Mouse (Mus musculus) frontal cortex, adult 2 months (tissue): ENCODE data around the gene Tnni1. TPM values are rescaled to one million over a fixed set of nuclear protein-coding genes. Genes with fewer than 3 reads are reported as not detected.
A peak's percentile ranks its signal among the peaks of the same experiment; 100 is the strongest.

ENCODE experiments used
- DNase-seq, 2 experiments: peaks; one replicate each; pipeline ENCODE4 v3.0.0; 2022; ENCODE audit warnings: low spot score in 1 of 2; ENCODE audit errors: extremely low spot score in 1 of 2
- polyA plus RNA-seq: library from polyadenylated mRNA; depleted of rRNA; stranded (reverse); fragments of >200 nt; gene quantifications from 2 replicates; pipeline ENCODE4 v1.2.3, GENCODE M21; 2012

Tnni1 gene
- polyA plus RNA-seq, 1 experiment, result 10.5 TPM

DNA sequence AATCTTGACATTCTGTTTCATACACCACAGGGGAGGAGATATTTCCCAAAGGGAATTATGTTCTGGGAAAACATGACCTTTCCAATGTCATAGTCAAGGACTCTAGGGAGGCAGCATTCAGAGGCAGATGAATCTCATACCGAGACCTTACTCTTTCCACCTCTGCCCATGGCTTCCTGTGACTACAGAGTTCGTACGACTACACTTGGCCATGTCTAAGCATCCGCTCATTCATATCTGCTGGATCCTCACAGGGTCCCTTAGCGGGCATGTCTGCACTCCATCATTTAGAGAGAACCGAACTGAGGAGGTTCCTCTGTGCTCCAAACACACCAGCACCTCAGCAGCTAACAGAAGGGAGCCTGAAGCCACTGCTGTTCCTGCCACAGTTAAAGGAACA, 59.8 kb downstream of the Tnni1 start:
- no peak for DNase-seq

DNA sequence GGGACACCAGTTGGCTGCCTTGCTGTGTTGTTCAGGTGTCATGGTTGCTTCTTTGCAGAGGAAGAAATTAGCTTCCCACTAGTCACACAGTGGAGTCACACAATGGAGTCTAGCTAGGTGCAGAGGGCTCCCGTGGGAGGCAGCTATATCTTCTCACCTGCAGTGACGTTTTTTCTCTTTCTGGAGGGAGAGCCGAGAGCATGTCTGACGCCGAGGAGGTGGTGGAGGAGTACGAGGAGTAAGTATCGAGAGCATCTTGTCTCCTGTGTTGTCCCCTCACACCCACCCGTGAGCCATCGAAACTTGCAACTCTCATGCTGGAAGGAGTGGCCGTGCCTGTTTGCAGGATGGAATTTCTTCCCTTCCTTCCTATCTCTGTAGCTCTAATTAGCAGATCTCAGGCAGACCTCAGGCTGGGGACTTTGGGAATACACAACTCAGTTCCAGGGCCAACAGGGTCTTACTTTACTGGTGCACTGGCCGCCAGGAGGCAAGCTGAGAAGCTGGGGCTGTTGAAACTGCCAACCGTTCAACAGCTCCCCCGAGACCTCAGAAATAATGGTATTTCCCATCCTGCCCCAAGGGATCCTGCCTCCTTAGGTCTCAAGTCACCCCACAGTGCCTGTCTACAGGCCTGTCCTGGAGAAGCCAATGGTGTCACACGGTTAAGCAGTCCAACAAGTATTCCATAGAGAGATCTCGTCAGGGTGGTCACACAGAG, 61.6 kb downstream of the Tnni1 start:
- peak in 1 of 2 experiments; percentile 40 for DNase-seq

DNA sequence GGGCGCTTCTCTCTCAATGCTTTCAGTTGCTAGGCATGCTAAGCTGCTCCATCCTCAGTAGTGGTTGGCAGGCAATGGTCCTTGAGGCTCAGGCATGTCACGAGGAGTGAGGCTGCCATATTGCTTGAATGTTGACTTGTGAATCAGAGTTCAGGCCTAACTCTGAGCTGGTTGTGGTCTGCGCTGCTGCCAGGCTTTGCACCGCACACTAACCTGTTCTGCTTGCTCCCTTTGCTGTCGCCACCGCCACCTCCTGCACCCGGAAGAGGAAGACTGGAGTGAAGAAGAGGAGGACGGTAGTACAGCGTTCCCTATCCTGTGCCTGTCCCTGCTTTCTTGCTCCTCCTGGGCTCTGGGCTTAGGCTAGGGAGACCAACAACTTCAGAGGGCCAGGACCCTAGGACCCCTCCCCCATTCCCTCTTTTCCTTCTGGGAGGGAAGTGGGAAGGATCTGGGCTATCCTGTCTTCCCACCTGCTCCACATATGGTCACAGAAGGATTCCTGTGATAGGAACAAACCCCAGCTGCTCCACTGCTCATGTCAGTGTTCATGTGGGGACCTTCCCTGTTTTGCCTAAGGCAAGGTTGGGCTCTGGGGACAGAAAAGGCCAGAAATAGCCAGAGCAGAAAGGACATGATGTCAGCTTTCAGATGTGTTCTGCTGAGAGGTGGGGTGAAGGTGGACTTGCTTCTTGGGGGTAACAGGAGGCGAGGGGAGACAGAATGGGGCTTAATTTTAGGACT, 64.5 kb downstream of the Tnni1 start:
- DNase-seq, result no peak

DNA sequence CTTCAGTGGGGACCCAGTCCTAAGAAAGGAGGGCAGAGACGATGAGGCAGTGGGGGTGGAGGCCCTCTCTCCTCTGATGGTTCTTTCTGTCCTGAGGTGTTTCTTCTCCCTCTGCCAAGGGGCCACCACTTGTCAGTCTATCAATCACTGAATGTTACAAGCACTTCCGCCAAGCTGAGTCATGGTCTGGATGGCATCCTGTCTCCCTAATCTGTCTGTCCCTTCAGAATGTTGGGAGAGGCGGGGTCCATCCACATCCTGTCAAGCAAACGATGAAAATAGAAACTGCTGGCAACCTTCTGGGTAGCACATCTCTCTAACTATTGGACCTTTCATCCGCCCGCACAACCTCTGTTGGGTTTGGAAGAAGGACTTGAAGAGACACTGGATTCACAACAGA, 65.2 kb downstream of the Tnni1 start:
- DNase-seq, result no peak

DNA sequence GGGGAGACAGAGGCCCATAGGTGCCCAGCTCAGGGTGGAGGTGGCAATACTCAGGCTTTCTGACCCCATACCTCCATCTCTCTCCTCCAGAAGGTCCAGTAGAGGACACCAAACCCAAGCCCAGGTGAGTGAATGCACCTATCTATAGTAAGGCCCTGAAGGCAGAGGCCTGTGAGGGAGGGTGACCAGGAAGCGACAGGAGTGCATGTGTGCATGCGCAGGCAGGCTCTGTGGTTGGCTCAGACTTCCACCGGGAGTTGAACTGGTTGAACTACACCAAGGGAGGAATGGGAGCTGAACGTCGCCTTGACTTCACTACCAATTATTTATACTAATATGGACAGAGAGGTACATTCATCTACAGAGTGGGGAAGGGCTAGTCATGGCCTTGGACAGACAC, 67.4 kb downstream of the Tnni1 start:
- DNase-seq, result no peak

DNA sequence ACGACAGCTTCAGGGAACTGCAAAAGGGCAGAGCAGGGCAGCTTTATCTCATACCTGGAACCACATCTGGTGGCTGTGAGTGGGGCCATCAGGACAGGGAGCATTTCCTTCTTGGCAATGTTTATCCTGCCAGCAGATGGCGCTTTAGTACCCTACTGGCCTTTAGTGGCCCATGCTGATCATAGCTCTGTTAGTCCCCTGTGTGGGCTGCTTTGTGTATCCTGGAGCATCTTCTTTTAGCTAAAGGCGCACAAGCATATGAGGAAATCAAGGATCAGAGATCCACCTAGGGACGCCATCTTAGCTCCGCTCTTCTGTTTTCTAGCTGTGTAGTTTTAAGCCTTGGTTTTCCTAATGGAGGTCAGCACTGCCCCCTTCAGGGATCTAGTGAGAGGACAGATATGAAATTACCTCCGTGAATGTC, 67.9 kb downstream of the Tnni1 start:
- peak in 1 of 2 experiments; percentile 48 for DNase-seq

DNA sequence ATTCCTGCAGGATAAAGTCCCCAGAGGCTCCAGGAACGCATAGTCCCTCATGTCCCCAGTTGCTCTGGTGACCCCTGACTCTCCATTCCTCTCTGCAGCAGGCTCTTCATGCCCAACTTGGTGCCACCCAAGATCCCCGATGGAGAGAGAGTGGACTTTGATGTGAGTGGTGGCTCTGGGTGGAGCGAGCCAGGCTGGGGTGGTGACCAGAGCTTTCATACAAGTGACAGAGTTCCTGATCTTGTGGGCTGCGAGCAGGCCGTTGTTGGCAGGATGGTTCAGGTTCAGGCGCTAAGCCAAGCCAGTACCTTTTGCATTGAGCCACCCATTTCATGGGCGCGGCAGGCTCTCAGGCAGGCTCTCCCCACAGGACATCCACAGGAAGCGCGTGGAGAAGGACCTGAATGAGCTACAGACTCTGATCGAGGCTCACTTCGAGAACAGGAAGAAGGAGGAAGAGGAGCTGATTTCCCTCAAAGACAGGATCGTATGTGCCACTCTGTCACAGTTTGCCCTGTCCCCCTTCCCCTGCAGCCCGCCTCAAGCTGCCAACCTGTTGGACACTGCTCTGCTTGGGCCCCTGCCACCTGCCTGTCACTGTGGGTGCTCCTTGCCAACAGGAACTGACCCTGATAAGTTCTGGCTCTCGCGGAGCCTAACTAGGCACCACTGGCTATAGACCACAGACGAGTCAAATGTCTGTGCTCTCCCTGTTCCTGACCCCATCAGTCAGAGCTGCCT, 68.5 kb downstream of the Tnni1 start:
- DNase-seq, result no peak

DNA sequence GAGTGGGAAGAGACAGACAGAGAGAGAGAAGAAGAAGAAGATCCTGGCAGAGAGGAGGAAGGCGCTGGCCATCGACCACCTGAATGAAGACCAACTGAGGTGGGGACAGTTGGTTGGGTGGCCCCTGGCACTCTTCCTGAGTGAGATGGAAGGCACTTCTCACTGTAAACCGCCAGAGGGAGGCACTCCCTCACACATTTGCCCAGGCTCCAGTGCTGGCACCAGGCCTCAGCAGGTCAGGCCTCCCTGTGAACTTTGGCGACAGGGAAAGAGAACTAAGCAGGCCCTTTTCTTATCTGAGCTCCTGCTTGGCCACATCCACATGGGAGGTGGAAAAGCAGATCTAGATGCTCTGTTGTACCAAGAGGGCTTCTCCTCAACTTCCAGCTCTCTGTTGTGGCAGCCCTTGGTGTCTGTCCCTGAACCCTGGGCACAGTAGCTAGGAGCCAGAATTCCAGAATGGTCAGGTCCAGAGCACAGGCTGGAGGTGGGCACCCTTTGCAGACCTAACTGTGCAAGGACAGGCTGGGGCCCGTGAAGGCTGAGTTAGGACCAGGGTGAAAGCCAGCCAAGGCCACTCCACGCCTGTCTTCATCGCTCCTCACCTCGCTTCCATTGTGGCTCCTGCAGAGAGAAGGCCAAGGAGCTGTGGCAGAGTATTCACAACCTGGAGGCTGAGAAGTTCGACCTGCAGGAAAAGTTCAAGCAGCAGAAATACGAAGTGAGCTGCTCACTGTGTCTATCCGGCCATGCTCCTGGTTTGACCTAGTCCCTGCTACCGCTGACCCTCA, 71.7 kb downstream of the Tnni1 start:
- peak in 1 of 2 experiments; percentile 38 for DNase-seq

DNA sequence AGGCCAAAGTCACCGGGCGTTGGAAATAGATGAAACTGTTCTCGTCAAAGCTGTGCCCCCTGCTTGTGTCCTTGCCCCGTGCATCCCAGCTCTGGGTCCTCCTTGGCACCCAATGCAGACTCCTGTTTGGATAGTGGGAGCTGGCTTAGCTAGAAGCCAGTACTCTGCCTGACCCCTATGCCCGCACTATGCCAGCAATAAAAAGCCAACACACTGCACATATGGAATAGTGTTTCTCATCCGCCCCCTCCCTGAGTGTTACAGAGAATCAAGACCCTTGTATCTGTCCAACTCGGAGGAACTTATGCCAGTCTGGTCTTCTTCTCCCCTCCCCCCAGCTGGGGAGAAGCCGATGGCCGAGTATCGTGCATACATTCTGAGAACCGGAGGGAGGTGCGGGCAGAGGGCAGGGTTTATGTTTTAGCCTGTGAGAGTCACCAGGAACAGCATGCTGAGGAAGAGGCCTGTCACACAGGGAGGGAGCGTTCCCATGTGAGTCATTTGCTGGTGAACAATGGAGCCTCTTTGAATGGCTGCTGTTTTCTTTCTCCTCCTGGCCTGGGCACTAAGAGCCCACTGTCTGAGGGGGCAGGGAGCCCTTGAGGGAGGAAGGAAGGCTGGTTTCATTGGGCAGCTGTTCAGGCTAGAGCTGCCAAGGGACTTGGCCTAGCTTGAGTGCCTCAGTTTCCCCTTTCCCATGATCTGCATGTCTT, 73.0 kb downstream of the Tnni1 start:
- peak in 1 of 2 experiments; percentile 32 for DNase-seq

GRCm38 (mm10) chr1:135853200-135853599, 74.0 kb downstream of the Tnni1 start:
- DNase-seq, result no peak

DNA sequence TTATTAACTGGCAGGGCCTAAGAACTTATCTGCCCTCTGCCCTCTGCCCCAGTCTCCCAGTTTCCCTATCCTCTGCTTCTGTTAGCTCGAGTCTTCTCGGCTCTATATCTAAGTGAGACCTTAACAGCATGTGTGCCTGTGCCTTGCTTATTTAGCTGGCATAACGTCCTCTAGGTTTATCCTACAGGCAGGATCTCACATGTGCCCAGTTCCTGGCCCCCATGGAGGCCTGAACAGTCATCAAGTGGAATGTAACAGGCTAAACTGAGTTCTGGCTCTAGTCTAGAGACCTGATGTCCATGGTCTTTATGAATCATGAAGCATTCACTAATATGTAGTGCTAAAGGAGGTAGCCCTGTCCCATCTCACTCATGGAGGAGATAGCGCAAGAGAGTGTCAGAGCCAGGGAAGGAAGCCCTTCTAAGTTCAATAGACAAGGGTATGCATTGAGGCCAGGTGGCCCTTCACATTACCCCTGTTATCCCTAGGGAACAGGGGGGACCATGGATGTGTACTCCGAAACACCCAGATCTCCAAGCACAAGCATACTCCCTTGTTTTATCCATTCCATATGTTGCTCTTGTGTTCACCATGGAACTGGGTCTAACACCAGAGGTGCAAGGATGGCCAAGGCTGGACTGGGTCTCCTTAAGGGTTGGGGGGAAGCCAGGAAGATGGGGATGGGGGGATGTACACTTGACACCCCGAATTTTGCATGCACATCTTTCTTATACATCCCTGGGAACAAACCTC, 75.5 kb downstream of the Tnni1 start:
- DNase-seq, result no peak

DNA sequence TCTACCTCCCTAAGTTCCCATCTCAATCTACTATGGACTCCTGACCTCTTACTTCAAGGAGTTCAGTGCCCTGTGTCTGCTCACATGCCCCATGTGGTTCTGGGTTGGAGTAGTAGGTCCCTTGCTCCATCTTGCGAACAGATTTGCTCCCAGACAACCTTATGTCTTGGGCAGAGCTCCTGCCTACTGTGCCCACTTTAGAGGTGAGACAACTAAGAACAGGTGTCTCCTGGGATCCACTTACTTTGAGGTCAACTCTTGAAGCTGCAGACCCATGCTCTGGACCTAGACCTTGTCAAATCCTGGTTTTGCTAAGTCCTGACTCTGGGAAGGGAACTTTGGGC, 76.1 kb downstream of the Tnni1 start:
- DNase-seq, result no peak

DNA sequence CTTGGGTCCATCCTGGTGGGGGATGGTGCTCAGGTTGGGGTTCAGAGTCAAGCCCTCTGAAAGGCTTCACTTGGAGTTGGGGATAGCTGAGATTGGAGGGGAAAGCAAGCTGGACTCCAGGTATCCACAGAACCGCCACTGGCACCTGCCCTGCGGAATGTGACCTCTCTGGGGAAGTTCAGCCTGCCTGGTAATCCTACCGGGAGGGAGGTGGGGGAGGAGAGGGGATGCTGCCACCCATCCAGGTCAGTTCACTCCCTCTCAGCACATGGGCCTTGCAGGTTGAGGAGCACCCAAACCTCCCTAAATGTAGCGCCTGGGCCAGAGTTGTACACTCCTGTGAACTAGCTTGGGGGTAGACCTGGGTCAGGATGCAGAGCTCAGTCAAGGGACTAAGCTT, 76.8 kb downstream of the Tnni1 start:
- DNase-seq, result no peak

DNA sequence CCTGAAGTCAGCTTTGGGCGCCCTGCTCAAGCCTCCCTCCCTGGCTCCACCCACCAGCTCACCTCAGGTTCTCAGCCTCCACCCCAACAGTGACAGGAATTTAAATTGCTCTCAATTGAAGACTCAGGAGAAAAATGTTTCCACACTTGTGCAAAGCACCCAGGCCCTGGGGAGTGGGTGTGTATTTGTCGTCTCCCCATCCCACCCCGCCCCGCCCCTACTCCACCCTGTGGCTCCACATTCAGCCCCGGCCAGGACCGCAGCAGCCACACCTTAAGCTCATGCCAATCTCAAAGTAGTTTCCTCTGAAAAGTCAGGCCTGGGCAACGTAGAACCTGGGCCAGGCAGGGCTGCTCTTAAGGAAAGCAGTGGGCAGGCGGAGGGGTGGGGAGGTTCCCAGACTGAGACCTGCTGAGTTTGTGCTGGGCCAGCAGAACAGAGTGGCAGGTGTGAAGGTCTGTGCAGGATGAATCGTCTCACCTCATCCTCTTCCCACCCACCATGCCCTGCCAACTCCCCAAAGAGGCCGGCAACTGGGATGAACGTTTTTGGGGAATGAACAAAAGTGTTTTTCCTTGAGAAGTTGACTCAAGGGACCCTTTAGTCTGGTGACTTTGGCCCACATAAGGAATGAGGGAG, 78.0 kb downstream of the Tnni1 start:
- DNase-seq, result no peak

- no peak for DNase-seq
These were observed 79.3 kb downstream of the Tnni1 start for GRCm38 (mm10) chr1:135858533-135858932.
